Mouse (Mus musculus): ENCODE results near the gene Ufc1. TPM values are rescaled to one million over a fixed set of nuclear protein-coding genes. Genes with fewer than 3 reads are reported as not detected.
"Not testable (repeated sequence)": the region's sequence is repeated elsewhere in the genome, so short reads cannot be mapped to it uniquely, and the experiment has no call there.

The Ufc1 gene
- total RNA-seq, 2 experiments from 2014 or later: 78.6 to 105 TPM

DNA sequence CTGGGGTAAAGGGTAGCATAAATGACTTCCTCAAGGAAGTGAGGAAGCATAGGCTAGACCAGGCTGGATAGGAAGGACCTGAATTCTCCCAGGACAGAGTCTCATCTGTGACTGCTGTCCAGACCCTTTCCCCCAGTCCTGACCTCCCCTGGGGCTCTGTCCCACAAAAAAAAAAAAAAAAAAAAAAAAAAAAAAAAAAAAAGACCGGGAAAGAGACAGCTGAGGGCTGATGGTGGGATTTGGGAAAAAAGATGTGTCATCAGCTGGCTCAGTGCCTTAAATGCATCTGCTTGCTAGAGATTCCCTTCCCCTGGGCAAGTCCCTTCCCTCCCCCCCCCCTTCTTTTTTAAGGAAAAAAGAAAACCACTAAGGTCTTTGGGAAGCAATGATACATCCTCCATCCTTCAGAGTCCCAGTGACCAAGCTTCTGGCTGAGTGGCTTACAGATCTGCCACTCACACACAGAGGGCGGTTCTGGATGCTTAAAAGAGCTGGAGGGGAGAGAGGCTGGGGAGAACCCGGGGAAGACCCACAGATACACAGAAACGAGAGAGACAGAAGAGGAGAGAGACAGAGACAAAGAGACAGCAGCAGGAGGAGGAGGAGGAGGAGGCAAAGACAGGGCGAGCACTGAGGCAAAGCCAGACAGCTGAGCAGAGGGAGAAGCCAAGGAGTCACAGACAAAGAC is 44.8 kb downstream of the Ufc1 start, which contains the start of gene Adamts4:
Gene Adamts4, plus strand, starts transcription at position 509 of the 688 bp plus-strand sequence.
- ATAC-seq (ENCODE audit: poor library complexity, severe bottlenecking): no peak

DNA sequence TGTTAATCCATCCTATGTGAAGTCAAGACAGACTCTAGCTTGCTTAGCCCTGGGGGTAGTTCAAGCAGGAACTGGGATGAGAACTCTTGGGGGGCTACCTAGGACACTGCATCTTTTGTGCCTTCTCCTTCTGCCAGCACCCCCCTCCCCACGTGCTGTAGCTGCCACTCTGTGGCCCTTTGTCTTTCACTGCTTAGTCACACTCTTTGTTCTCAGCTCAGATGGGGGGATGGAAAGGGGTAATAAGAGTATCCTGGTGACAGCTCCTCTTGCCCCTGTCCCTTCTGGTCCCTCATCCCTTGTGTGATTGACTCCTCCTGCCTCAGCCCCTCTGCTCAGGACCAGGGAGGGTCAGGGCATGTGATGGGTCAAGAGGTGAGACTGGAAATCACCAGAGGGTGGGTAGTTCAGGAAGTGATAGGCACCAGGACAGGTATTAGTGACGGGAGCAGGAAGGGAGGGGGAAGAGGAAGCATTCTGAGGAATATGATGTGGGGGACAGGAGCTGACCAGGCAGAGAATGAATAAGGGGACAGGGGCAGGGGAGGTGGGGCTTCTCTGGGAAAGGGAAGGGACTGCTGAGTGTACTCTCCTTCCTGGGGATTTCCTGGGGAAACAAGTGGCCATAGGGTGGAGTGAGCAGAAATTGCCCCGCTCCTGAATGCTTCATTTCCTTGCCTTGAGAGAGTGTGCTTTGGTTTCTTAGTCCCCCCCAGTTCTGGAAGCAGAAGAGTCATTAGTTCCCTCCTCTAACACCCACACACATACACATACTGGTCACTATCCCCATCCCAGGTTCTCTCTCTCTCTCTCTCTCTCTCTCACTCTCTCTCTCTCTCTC is 46.2 kb downstream of the Ufc1 start:
- ATAC-seq (ENCODE audit: poor library complexity, severe bottlenecking): no peak

DNA sequence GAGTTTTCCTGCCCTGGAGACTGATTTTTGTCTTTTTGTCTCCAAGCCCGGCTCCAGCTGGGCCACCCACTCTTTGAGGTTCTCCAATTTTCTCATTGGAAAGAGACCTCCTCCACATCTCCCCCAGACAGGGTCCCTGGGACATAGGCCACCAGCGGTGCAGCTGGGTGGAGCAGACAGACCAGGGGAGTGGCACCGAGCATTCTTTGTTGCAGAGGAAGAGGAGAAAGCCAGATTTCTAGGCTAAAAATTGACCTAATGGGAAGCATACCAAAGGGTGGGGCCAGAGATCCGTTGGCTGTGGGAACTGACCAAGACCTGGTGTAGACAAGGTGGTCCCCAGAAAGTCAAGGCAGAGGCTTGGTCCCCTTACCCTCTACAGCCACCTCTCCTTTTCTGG is 46.9 kb downstream of the Ufc1 start:
- no peak for ATAC-seq (ENCODE audit: poor library complexity, severe bottlenecking)

DNA sequence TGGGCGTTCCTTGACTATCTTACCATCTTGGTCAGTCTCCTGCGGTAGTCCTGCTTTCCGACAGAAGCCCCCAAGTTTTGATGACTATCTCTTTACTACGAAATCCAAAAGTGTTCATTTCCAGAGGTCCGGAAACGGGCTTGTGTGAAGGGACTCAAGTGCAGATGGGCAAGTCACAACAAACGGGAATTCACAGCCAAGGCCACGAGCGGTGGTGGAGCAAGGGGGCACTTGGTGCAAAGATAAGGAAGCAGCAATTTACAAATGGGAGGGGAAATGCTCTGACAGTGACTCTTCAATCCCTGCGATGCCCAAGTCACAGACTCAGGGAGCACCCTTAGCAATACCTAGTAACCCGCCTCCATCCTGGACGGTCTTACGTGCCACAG is 47.4 kb downstream of the Ufc1 start:
- ATAC-seq (ENCODE audit: poor library complexity, severe bottlenecking): peak; percentile 36

DNA sequence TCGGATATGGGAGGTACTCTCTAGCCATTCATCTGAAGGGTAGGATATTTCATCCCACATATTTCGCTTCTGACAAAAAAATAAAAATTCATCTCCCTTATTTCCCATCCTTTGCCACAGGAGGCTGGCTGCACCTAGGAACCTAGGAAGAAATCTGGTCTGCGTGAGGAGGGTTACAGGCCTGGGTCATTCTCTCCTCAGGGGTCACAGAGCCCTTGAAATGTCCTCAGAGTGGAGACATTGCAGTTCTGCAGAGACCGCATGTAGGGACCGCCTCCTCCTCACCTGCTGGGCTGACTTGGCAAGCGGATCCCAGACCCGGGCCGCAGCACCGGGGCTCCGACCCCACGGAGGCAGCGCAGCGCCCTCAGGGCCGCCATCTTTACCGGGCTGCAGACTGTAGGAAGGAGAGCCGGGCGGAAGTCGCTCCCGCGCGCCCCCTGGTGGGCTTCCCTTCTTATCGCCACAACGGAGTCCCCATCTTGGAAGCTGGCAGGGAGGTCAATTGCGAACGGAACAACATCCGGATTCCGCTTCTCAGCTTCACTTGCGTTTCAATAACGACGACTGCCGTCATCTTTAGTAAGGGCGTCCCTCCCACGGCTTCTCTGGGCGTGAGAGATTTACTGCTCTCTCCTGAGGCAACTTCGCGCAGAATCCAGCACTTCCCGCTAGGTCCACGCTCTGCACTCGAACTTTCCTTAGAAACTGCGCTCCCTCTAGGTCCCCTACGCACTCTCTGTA is 47.9 kb downstream of the Ufc1 start:
- ATAC-seq (ENCODE audit: poor library complexity, severe bottlenecking): peak; percentile 97

DNA sequence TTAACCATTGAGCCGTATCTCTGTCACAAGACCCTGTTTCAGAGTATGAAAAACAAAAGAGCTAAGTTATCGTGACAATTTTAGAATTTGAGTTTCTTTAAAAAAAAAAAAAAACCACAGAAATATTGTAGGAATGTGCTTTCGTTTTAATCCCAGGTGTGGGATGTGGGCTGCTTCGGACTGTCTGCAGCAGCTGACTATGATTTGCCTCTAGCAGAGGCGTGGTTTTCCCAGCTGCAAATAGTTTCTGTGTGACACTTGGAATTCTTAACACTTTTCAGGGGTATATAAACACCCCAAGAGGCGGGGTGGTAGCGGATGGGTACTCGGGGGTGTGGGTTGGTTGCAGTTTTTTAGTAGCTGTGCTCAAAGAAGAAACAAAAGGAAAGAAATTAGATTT is 49.5 kb downstream of the Ufc1 start:
- ATAC-seq (ENCODE audit: poor library complexity, severe bottlenecking): no peak

DNA sequence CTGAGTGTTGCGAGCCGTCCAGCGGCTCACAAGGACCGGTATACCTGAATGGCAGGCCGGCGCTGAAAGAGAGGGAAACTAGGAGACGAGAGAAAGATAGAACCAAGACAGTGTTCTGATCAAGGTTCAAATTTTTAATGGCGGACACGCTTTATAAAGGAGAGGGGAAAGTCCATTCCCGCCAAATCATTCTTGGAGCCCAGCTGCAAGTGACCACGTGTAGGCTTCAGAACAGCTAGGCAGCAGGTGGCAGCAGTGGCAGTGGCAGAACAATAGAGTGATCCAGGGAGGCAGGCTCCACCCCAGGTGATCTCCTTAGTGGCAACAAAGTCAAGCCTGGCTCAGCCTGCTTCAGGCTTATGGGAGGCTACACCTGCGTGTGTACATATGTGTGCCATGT is 52.9 kb downstream of the Ufc1 start:
- not testable (repeated sequence) for ATAC-seq (ENCODE audit: poor library complexity, severe bottlenecking)

DNA sequence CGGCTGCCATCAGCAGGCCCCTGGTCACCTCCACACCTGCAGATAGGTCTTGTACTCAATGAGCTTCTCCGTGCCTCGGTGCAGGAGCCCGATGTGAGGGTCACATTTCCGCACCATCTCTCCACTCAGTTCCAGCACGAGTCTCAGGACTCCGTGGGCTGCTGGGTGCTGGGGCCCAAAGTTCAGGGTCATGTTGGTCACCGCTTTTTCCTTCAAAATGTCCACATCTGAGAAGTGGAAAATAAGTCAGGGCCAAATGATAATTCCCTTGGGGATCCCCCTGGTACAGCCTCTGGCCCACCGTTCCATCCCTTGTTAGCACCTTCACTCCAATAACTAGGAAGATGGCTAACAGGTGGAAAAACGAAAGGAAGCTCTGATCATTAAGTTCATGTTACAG is 53.9 kb downstream of the Ufc1 start:
- ATAC-seq (ENCODE audit: poor library complexity, severe bottlenecking): no peak

DNA sequence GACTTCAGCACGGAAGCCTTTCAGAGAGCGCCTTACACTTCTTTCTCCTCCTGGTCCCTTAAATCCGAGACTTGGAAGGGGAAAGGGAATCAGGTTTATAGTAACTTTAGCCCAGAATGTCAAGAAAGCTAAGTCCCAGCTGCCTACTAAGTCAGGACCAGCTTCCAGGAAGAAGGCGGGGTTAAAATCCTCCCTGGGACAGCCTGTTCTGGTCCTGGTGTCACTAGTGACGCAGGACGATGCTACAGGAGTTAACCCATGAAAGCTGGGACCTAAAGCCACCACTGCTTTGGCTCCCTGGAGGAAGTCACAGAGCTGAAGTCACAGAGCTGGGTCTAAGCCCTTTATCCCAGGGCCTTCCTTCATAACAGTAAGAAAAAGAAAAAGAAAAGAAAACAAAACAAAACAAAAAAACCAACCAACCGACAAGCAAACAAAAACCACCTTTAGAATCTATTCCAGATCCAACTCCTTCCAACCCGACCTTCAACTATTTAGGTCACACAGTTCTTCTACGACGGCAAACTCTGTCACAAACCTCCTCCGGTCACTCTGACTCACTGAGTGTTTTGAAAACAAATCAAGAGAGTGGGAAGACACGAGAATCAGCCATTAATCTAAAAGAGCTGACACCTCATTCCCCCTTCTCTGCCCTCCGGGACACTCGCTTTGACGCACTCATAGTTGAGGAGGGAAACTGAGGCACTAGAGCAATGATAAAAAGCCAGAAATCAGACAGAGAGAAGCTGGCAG is 54.7 kb downstream of the Ufc1 start:
- no peak for ATAC-seq (ENCODE audit: poor library complexity, severe bottlenecking)

Other genes starting within 250 kb of the Ufc1 start
- 499 and 513 TPM in 2 replicates for gene Fcgr3, start 230.1 kb downstream of the Ufc1 start, total RNA-seq (2015)
- 540 and 572 TPM in 2 replicates for gene Fcgr3, start 230.1 kb downstream of the Ufc1 start, total RNA-seq (2017)
- 0.91 and 1.0 TPM in 2 replicates for gene Cfap126, start 181.1 kb downstream of the Ufc1 start, total RNA-seq (2015)
- 0.59 TPM in 1 of 2 replicates, not detected in the other for gene Cfap126, start 181.1 kb downstream of the Ufc1 start, total RNA-seq (2017)
- gene Sdhc, start 144.4 kb downstream of the Ufc1 start, total RNA-seq (2015): 102 and 130 TPM in 2 replicates
- 34.5 and 43.0 TPM in 2 replicates for gene Sdhc, start 144.4 kb downstream of the Ufc1 start, total RNA-seq (2017)
- not detected in 2 replicates for gene Mpz, start 144.3 kb downstream of the Ufc1 start, total RNA-seq (2015)
- not detected in 2 replicates for gene Mpz, start 144.3 kb downstream of the Ufc1 start, total RNA-seq (2017)
- 1.2 and 1.4 TPM in 2 replicates for gene Pcp4l1, start 98.8 kb downstream of the Ufc1 start, total RNA-seq (2015)
- 0.44 and 0.73 TPM in 2 replicates for gene Pcp4l1, start 98.8 kb downstream of the Ufc1 start, total RNA-seq (2017)
- gene Nr1i3, start 81.1 kb downstream of the Ufc1 start, total RNA-seq (2015): not detected in 2 replicates
- gene Nr1i3, start 81.1 kb downstream of the Ufc1 start, total RNA-seq (2017): 0.04 TPM in 2 replicates
- gene Tomm40l, start 72.5 kb downstream of the Ufc1 start, total RNA-seq (2015): 7.3 and 8.2 TPM in 2 replicates
- 8.5 and 14.4 TPM in 2 replicates for gene Tomm40l, start 72.5 kb downstream of the Ufc1 start, total RNA-seq (2017)
- gene Apoa2, start 70.0 kb downstream of the Ufc1 start, total RNA-seq (2015): 0.87 TPM in 1 of 2 replicates, not detected in the other
- gene Apoa2, start 70.0 kb downstream of the Ufc1 start, total RNA-seq (2017): not detected in 2 replicates
- 2,036 and 2,044 TPM in 2 replicates for gene Fcer1g, start 60.7 kb downstream of the Ufc1 start, total RNA-seq (2015)
- gene Fcer1g, start 60.7 kb downstream of the Ufc1 start, total RNA-seq (2017): 995 and 1,060 TPM in 2 replicates
- gene Adamts4, start 44.6 kb downstream of the Ufc1 start, total RNA-seq (2015): not detected in 2 replicates
- 0.12 TPM in 1 of 2 replicates, not detected in the other for gene Adamts4, start 44.6 kb downstream of the Ufc1 start, total RNA-seq (2017)
- gene Ndufs2, start 43.6 kb downstream of the Ufc1 start, total RNA-seq (2015): 235 and 245 TPM in 2 replicates
- gene Ndufs2, start 43.6 kb downstream of the Ufc1 start, total RNA-seq (2017): 276 and 306 TPM in 2 replicates
- 17.8 and 20.4 TPM in 2 replicates for gene B4galt3, start 24.7 kb downstream of the Ufc1 start, total RNA-seq (2015)
- gene B4galt3, start 24.7 kb downstream of the Ufc1 start, total RNA-seq (2017): 28.5 and 33.5 TPM in 2 replicates
- gene Ppox, start 13.8 kb downstream of the Ufc1 start, total RNA-seq (2015): 26.5 and 27.4 TPM in 2 replicates
- gene Ppox, start 13.8 kb downstream of the Ufc1 start, total RNA-seq (2017): 14.5 and 18.0 TPM in 2 replicates
- gene Usp21, start 7.0 kb downstream of the Ufc1 start, total RNA-seq (2015): 41.1 and 41.9 TPM in 2 replicates
- gene Usp21, start 7.0 kb downstream of the Ufc1 start, total RNA-seq (2017): 20.2 and 28.9 TPM in 2 replicates
- 22.4 and 23.6 TPM in 2 replicates for gene Dedd, start 34.1 kb upstream of the Ufc1 start, total RNA-seq (2015)
- 12.1 and 13.1 TPM in 2 replicates for gene Dedd, start 34.1 kb upstream of the Ufc1 start, total RNA-seq (2017)
- 6.5 and 9.7 TPM in 2 replicates for gene Nit1, start 50.6 kb upstream of the Ufc1 start, total RNA-seq (2015)
- 37.1 and 39.2 TPM in 2 replicates for gene Nit1, start 50.6 kb upstream of the Ufc1 start, total RNA-seq (2017)
- gene Pfdn2, start 50.6 kb upstream of the Ufc1 start, total RNA-seq (2015): 26.1 and 38.4 TPM in 2 replicates
- gene Pfdn2, start 50.6 kb upstream of the Ufc1 start, total RNA-seq (2017): 16.0 and 27.3 TPM in 2 replicates
- 0.09 TPM in 1 of 2 replicates, not detected in the other for gene Klhdc9, start 65.8 kb upstream of the Ufc1 start, total RNA-seq (2015)
- 0.16 and 0.59 TPM in 2 replicates for gene Klhdc9, start 65.8 kb upstream of the Ufc1 start, total RNA-seq (2017)
- 0.66 and 1.2 TPM in 2 replicates for gene Nectin4, start 75.1 kb upstream of the Ufc1 start, total RNA-seq (2015)
- 1.3 and 2.1 TPM in 2 replicates for gene Nectin4, start 75.1 kb upstream of the Ufc1 start, total RNA-seq (2017)
- gene Arhgap30, start 93.9 kb upstream of the Ufc1 start, total RNA-seq (2015): 95.6 and 105 TPM in 2 replicates
- 231 and 235 TPM in 2 replicates for gene Arhgap30, start 93.9 kb upstream of the Ufc1 start, total RNA-seq (2017)
- gene Usf1, start 116.3 kb upstream of the Ufc1 start, total RNA-seq (2015): 23.0 and 27.0 TPM in 2 replicates
- 76.7 and 80.1 TPM in 2 replicates for gene Usf1, start 116.3 kb upstream of the Ufc1 start, total RNA-seq (2017)
- gene Tstd1, start 123.8 kb upstream of the Ufc1 start, total RNA-seq (2015): 3.8 and 4.1 TPM in 2 replicates
- 0.61 and 5.1 TPM in 2 replicates for gene Tstd1, start 123.8 kb upstream of the Ufc1 start, total RNA-seq (2017)
- 0.33 and 0.59 TPM in 2 replicates for gene F11r, start 142.5 kb upstream of the Ufc1 start, total RNA-seq (2015)
- not detected in 2 replicates for gene F11r, start 142.5 kb upstream of the Ufc1 start, total RNA-seq (2017)
- gene Alyref2, start 208.5 kb upstream of the Ufc1 start, total RNA-seq (2015): 8.7 and 11.4 TPM in 2 replicates
- gene Alyref2, start 208.5 kb upstream of the Ufc1 start, total RNA-seq (2017): 12.7 and 13.2 TPM in 2 replicates
- not detected in 2 replicates for gene Itln1, start 240.3 kb upstream of the Ufc1 start, total RNA-seq (2015)
- gene Itln1, start 240.3 kb upstream of the Ufc1 start, total RNA-seq (2017): not detected in 2 replicates